Mouse (Mus musculus) cerebellum, adult 2 months (tissue): Measurements from ENCODE around the gene Ebf1. TPM values are rescaled to one million over a fixed set of nuclear protein-coding genes. Genes with fewer than 3 reads are reported as not detected.

Experiments
- DNase-seq, 2 experiments: peaks; one replicate each; pipeline ENCODE4 v3.0.0; 2021
- H3K27ac ChIP-seq: fragments of 200-500 bp; 2 replicates; pipeline ENCODE4 v1.5.1; 2012; ENCODE audit warnings: low read length, control low read depth, inconsistent platforms; ENCODE audit not compliant: insufficient read depth
- H3K27me3 ChIP-seq: fragments of 200-500 bp; 2 replicates; pipeline ENCODE4 v1.6.1; 2012; ENCODE audit warnings: inconsistent platforms, mild to moderate bottlenecking, low read length, moderate library complexity; ENCODE audit not compliant: control insufficient read depth, insufficient read depth
- H3K4me1 ChIP-seq: fragments of 200-500 bp; 2 replicates; pipeline ENCODE4 v1.6.1; 2011; ENCODE audit warnings: low read length; ENCODE audit not compliant: control insufficient read depth, insufficient read depth
- H3K4me3 ChIP-seq: fragments of 200-500 bp; replicated peaks from 2 replicates; pipeline ENCODE3; 2011; ENCODE audit warnings: mild to moderate bottlenecking, low read depth, low read length, control low read depth; ENCODE audit not compliant: insufficient read depth
- CTCF ChIP-seq: fragments of 200-500 bp; IDR thresholded peaks from 2 replicates; pipeline ENCODE4 v1.5.1; 2011; ENCODE audit warnings: low read depth, mild to moderate bottlenecking, control low read depth, low read length, moderate library complexity, borderline replicate concordance; ENCODE audit not compliant: insufficient read depth
- POLR2A ChIP-seq: fragments of 200-500 bp; IDR thresholded peaks from 2 replicates; pipeline ENCODE4 v1.6.1; 2011; ENCODE audit warnings: low read length, control low read depth, borderline replicate concordance; ENCODE audit not compliant: insufficient read depth
- WGBS: fragments of 180-500 bp; shearing (Covaris S2); methylation state at CpG from one replicate; pipeline ENCODE4 v1.1.7; 2018; 5-methylcytosine and 5-hydroxymethylcytosine counted together
- polyA plus RNA-seq: library from polyadenylated mRNA; depleted of rRNA; stranded (reverse); fragments of >200 nt; gene quantifications from 2 replicates; pipeline ENCODE4 v1.2.3, GENCODE M21; 2012

Gene Ebf1
- polyA plus RNA-seq, 1 experiment, result 24.9 TPM

DNA sequence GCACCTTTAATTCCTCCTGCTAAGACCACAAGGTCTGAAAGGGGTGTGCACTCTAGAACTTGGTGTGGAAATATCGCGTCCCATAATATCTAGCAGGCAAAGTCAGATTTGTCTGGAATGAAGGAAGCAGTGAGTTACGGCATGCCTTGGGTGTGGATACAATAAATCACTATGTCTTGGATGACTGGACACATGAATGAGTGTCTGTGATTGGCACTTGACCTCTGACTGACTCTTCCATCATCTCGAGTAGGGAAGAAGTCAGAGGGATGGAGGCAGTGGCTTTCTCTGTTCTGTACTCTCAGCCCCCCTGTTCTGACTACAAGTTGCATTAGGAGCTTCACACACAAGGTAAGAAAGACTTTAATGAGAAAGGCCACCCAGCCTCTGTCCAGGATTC lies 112.8 kb downstream of the Ebf1 start:
- H3K4me3 ChIP-seq, result no peak overlapping the region
- 81% methylated on average over 4 of the region's 4 CpGs for WGBS
- DNase-seq, result no peak
- H3K4me1 ChIP-seq, result no peaks in the 10 kb centered on the region
- H3K27ac ChIP-seq, result no peak overlapping the region
- no peak for TF ChIP-seq POLR2A
- TF ChIP-seq CTCF, result no peak
- H3K27me3 ChIP-seq, result no peaks in the 10 kb centered on the region

GRCm38 (mm10) chr11:44731763-44732162 lies 114.6 kb downstream of the Ebf1 start:
- no peak for TF ChIP-seq CTCF
- no peak for TF ChIP-seq POLR2A
- DNase-seq, result no peak
- H3K4me1 ChIP-seq, result no peaks in the 10 kb centered on the region
- WGBS, result 91% methylated on average over 2 of the region's 2 CpGs
- H3K27me3 ChIP-seq, result no peaks in the 10 kb centered on the region
- H3K4me3 ChIP-seq, result no peak overlapping the region
- H3K27ac ChIP-seq, result no peak overlapping the region

DNA sequence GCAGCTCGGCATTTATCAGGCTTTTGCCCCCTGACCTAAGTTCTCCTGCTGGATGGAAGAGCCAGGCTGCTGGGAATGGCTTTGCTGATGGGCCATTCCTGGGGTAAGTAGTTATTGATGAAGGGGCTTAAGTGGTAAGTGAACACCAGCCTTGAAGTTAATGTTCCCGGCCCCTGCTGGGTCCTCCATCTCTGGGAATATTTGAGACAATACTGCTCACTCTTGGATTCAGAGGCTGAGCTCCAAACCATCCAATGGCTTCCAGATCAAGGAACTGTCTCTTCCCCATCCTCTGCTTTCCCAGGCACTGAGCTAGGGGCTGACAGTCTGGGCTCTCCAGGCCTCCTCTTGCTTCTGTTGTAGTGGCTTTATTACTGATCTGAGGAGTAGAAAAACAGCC lies 116.2 kb downstream of the Ebf1 start:
- TF ChIP-seq POLR2A, result no peak
- no peak for TF ChIP-seq CTCF
- WGBS, result 61% methylated on average over 2 of the region's 2 CpGs
- no peak for DNase-seq
- no peak overlapping the region for H3K4me3 ChIP-seq
- no peaks in the 10 kb centered on the region for H3K4me1 ChIP-seq
- no peak overlapping the region for H3K27ac ChIP-seq
- no peaks in the 10 kb centered on the region for H3K27me3 ChIP-seq

- H3K4me1 ChIP-seq, result peaks cover 6% of the 10 kb centered on the region; the same call in 1 of the 2 replicates
- TF ChIP-seq POLR2A (no peak), CTCF (no peak)
- no peak for DNase-seq
- no peak overlapping the region for H3K27ac ChIP-seq
- H3K27me3 ChIP-seq, result no peaks in the 10 kb centered on the region; the same call in 1 of the 2 replicates
- 97% methylated on average over 5 of the region's 5 CpGs for WGBS
- H3K4me3 ChIP-seq, result no peak overlapping the region
Measured at GRCm38 (mm10) chr11:44738046-44738445, 120.9 kb downstream of the Ebf1 start.

GRCm38 (mm10) chr11:44738820-44739219 lies 121.7 kb downstream of the Ebf1 start:
- DNase-seq, result peak; percentile 39 to 47
- TF ChIP-seq CTCF (no peak), POLR2A (no peak)
- H3K4me3 ChIP-seq, result no peak overlapping the region
- no peak overlapping the region for H3K27ac ChIP-seq
- H3K4me1 ChIP-seq, result peaks cover 6% of the 10 kb centered on the region; the same call in 1 of the 2 replicates
- WGBS, result 11% methylated on average over 10 of the region's 10 CpGs
- H3K27me3 ChIP-seq, result no peaks in the 10 kb centered on the region; the same call in 1 of the 2 replicates

- WGBS, result 53% methylated on average over 6 of the region's 6 CpGs
- TF ChIP-seq CTCF (no peak), POLR2A (no peak)
- Histone ChIP-seq H3K4me1 (peaks cover 6% of the 10 kb centered on the region; the same call in 1 of the 2 replicates), H3K27ac (no peak overlapping the region), H3K27me3 (no peaks in the 10 kb centered on the region; the same call in 1 of the 2 replicates), H3K4me3 (no peak overlapping the region)
- DNase-seq, result peak in 1 of 2 experiments; percentile 13
Measured at GRCm38 (mm10) chr11:44740278-44741041, 123.3 kb downstream of the Ebf1 start.

DNA sequence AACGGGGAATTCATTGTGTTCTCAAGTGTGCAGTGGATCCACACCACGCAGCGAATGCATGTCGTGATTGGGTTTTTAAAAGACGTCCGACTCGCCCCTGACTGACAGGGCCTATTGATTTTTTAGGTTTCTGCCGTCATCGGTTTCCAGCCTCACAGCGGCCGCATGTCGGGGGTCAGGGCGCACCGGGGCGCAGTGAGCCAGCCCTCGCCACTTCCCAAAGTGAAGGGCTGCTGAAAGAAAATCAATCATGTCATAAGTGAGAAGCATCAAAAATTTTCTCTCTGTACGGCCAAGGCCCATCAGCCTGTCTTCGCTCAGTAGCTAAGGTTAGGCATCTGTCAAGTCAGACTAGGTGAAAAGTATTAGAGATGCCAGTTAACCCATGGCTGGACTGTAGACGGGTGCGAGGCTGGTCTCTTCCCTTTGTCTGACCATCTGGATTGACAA lies 124.0 kb downstream of the Ebf1 start:
- 70% methylated on average over 20 of the region's 20 CpGs for WGBS
- Histone ChIP-seq H3K4me3 (no peak overlapping the region), H3K27ac (no peak overlapping the region; the same call in 1 of the 2 replicates), H3K4me1 (peaks cover 6% of the 10 kb centered on the region; the same call in 1 of the 2 replicates), H3K27me3 (no peaks in the 10 kb centered on the region; the same call in 1 of the 2 replicates)
- TF ChIP-seq POLR2A, result no peak
- no peak for TF ChIP-seq CTCF
- DNase-seq, result no peak

DNA sequence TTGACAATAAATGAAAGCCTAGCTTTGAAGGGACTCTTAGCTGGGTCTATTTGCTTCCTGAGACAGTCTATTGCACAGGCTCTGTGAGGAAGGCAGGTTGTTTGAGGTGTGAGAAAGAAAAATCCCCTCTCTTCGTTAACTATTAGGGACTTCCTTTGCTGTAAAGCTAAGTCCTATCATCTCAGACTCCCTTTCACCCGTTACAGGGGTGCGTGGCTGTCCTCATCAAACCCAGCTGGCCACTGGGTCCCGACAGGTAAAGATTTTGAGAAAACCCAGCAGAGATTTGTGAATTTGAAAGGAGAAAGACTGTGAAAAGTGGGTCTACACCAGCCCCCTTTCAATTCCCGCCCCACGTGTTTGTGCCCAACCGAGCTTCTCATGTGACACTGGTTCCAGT lies 127.3 kb downstream of the Ebf1 start:
- WGBS, result 88% methylated on average over 7 of the region's 7 CpGs
- no peak for TF ChIP-seq CTCF
- no peak for TF ChIP-seq POLR2A
- Histone ChIP-seq H3K4me3 (no peak overlapping the region), H3K27me3 (no peaks in the 10 kb centered on the region; the same call in 1 of the 2 replicates), H3K27ac (no peak overlapping the region), H3K4me1 (peaks cover 2% of the 10 kb centered on the region; the same call in 1 of the 2 replicates)
- DNase-seq, result no peak
